Mouse (Mus musculus) liver, postnatal 0 days (tissue): Measurements from ENCODE around the gene Zbtb43.

Source experiments
- CTCF ChIP-seq: sonication (generic); IDR thresholded peaks from 2 replicates; pipeline ENCODE4 v1.5.1; 2016; ENCODE audit warnings: antibody characterized with exemption, low read depth
- EP300 ChIP-seq: IDR thresholded peaks from 2 replicates; pipeline ENCODE4 v1.6.1; 2016; ENCODE audit warnings: antibody characterized with exemption, low read depth, mild to moderate bottlenecking

GRCm38 (mm10) chr2:33451038-33451978 lies 17.1 kb downstream of the Zbtb43 start:
- TF ChIP-seq CTCF = no peak
- no peak for TF ChIP-seq EP300
